Mouse (Mus musculus) right cerebral cortex, adult 2 months (tissue): ENCODE results near the gene Slc28a1.
"Not testable (repeated sequence)": the region's sequence is repeated elsewhere in the genome, so short reads cannot be mapped to it uniquely, and the experiment has no call there.

Experiments
- DNase-seq, 2 experiments: peaks; one replicate each; pipeline ENCODE4 v3.0.0; 2021 to 2022; ENCODE audit warnings: low spot score in 2 of 2

The Slc28a1 gene

GRCm38 (mm10) chr7:81125215-81126175, 10.9 kb downstream of the Slc28a1 start:
- DNase-seq = no peak

DNA sequence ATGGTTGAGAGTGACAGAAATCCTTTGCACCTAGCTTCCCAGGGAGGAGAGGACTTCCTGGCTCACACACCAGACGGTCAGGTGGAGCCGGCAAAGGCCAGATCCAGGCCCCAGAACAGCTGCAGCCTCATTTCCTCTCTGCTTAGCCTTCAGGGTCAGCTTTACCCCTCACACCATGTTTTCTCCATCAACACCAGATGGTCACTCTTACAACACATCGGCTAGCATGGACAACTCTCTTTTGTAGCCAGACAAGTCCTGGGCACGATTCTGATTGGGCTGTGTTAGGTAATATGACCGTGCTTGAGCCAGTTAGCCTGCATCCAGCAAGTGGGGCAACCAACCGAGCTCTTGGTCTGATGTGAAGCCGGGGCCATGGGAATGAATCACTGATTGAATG, 17.3 kb downstream of the Slc28a1 start:
- DNase-seq = no peak

DNA sequence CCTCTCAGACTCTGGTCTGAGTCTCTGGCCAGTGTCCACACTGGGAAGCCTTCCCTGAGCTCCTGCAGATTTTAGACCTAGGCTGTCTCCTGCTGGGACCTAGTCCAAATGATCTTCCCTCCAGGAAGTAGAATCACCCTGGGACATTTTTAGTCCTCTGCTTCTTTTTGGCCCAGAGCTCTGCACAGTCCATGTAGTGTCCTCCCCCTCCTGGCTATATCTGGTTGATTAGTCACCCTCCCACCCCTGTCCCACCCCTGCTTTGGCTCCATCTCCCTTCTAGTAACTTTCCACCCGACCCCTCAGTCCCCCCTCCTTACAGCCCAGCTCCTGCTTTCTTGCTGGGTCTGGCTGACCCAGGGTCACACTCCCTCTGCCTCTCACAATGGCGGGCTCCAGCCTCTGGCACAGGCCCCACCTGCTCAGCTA, 18.3 kb downstream of the Slc28a1 start:
- DNase-seq = no peak

GRCm38 (mm10) chr7:81133416-81133815, 18.8 kb downstream of the Slc28a1 start:
- DNase-seq = no peak

DNA sequence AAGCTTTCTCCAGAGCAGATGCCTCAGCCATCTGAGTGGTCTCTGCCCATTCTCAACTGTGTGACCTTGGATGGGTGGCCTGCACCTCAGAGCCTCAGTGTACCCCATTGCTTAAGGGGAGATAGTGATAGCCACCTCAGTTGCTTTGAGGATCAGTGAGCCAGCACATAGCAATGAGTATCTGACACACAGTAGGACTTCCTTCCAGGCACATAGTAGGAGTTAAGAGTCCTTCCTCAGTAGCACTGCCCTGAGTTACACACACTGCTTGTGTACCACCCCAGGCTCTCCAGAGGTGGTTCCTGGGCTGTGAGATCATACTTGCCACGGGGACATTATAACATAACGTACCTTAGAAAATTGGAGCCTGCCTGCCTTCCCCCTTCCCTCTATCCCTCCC, 19.3 kb downstream of the Slc28a1 start:
- no peak for DNase-seq

DNA sequence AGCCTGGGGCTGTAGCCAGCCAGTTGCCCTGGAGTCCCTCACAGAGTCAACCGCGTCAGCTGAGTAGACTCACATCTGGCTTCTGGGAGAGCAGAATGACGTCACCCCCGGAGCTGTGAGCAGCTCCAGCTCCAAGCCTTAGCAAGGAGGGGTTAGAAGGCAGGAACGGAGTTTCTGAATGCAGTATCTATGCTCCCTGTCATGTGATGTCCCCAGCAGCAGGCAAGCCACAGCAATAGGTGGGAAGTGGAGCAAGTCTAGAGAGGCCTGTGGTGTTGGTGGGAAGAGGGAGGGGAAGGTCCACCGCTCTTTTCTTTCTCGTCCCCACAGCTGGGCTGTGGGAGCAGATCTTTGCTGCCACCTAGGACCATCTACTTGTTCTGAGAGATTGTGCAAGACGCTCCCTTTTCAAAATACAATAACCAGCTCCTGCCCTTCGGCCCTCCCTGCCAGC, 20.0 kb downstream of the Slc28a1 start:
- DNase-seq = peak; percentile 54 to 67

- DNase-seq = no peak
Observed at GRCm38 (mm10) chr7:81137292-81137691, 22.7 kb downstream of the Slc28a1 start.

DNA sequence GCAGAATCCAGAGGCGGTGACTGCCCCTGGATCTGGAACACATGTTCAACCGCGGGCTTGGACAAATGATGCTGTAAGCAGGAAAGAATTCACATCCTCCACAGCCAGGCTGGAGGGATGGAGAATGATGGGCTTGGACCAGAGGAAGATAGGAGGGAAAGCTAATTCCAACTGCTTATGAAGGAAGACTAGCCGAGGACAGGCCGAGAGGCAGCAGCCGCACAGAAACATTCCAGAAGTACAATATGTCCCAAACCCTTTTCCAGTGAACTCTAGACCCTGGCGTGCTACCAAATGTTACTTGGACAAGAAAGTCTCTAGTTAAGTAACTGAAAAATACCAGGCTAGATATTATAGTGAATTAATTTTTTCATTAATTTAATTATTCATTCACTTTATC, 24.5 kb downstream of the Slc28a1 start:
- no peak for DNase-seq

GRCm38 (mm10) chr7:81139671-81140404, 25.2 kb downstream of the Slc28a1 start:
- DNase-seq = no peak

- DNase-seq = no peak
Observed at GRCm38 (mm10) chr7:81141541-81141940, 26.9 kb downstream of the Slc28a1 start.

DNA sequence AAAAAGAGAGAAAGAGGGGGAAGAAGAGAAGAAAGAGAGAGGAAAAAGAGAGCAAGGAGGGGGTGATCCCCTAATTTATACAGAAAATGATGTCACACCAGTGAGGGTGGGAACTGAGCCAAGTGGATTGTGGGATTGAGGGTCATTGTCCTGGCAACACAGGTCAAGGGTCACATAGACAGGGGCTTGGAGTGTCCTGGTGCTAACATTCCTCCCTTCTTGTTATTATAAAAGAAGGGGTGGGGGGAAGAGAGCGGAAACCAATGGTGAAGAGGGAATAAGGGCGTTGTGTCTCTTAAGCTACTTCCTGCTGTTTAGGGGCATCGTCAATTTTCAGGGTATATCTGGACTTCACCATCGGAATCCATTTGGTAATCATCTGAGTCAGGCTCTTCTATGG, 28.5 kb downstream of the Slc28a1 start:
- not testable (repeated sequence) for DNase-seq

DNA sequence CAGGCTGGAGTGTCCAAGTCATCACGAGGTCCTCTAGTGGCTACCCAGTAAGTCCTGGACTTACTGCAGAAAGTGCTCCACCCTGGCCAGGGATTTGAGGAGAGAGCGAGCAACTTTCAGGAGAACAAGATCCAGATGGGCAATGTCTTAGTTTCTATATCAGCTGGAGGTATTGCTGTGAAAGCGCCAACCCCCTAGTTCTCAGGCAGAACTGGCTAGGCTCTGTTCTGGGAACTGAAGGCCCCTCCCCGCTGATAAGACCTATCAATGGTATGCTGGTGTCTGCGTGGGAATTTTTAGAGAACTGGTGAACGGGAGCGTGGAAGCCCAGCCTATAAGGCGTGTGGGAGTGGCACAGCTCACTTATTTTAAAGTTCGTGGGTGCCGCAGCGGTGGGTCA, 35.2 kb downstream of the Slc28a1 start:
- DNase-seq = no peak

- DNase-seq = no peak
Observed at GRCm38 (mm10) chr7:81151216-81151615, 36.6 kb downstream of the Slc28a1 start.

DNA sequence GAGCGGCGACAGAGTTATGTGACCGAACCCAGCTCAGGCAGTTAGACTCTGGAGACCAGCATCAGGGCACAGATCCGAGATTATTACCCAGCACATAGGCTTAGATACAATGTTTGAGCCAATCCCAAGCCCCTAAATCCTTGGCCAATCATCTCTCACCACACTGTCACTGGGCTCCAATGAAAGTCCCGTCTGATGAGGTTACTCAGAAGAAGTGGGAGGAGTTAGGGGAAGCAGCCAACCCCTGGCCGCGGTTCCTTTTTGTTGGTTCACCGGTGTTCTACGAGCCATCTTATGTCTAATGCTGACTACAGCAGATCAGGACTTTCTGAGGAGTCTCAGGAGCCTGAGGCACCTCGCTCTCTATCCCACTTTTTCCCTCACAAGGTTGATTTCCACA, 37.7 kb downstream of the Slc28a1 start:
- DNase-seq = no peak

DNA sequence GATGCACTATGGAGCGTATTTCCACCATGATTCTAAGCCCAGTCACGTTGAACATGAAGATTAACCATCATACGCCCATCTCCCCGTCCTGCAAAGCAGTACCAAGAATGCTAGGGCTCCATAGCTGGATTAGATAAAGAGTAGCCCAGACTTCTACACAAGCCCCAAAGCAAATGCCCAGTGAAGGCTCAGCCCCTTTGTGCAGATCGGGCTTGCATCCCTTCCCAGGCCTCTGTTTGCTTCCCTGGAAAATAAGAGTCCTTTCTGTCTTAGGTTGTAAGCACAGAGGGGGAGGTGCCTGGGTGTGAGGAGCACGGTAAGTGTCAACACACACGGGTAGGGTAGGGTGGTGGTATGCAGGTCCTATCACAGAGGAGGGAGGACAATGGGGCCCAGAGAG, 38.2 kb downstream of the Slc28a1 start:
- DNase-seq = no peak

GRCm38 (mm10) chr7:81153327-81153726, 38.7 kb downstream of the Slc28a1 start:
- DNase-seq = no peak

- not testable (repeated sequence) for DNase-seq
Observed at GRCm38 (mm10) chr7:81154244-81154643, 39.6 kb downstream of the Slc28a1 start.

DNA sequence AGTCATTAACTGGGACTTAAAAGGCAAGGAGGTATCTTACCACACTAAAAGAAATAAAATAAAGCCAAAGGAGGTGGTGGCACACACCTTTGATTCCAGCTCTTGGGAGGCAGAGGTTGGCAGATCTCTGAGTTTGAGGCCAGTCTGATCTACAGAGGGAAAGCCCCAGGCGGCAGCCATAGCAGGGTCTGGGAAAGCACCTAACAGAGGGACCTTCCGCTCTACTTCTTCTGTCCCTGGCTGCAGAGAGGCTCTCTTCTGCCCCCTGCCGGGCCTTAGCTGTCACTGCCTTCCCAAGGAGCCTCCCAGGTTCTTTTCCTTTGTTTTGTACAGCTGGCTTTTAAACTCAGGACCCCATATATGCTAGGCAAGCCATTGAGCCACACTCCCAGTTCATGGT, 40.4 kb downstream of the Slc28a1 start:
- peak; percentile 47 to 56 for DNase-seq

GRCm38 (mm10) chr7:81158933-81159332, 44.3 kb downstream of the Slc28a1 start:
- no peak for DNase-seq

- peak; percentile 35 to 37 for DNase-seq
Observed at GRCm38 (mm10) chr7:81161666-81162065, 47.1 kb downstream of the Slc28a1 start.

DNA sequence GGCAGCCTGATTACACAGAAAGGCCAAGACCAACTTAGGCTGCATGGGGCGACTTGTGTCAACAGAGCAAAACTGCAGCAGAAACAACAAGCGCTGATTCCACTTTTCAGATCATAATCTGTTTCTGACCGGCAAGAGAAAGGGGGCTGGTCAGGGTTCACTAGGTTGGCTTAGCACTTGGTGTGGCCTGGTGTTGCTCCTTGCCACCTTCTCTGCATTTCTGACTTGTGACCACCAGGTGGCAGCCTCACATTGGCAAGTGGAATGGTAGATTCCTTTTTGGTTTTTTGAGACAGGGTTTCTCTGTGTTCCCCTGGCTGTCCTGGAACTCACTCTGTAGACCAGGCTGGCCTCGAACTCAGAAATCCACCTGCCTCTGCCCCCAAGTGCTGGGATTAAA, 47.7 kb downstream of the Slc28a1 start:
- DNase-seq = peak; percentile 81 to 83

- no peak for DNase-seq
Observed at GRCm38 (mm10) chr7:81164411-81164810, 49.8 kb downstream of the Slc28a1 start.

DNA sequence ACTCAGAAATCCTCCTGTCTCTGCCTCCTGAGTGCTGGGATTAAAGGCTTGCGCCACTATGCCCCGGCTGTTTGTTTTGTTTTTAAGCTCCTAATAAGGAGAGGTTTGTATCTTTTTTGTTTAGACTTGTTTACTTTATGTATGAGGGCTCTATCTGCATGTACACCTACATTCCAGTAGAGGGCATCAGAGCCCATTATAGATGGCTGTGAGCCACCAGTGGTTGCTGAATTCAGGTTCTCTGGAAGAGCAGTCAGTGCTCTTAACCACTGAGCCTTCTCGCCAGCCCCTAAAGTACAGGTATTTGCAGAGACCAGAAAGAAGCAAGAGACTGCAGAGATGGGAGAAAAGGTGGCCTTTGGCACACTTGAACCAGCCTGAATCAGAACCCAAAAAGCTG, 52.5 kb downstream of the Slc28a1 start:
- peak; percentile 9 to 49 for DNase-seq
